Mouse (Mus musculus) neural tube, embryonic 12.5 days (tissue): ENCODE measurements around the gene Stum. TPM values are rescaled to one million over a fixed set of nuclear protein-coding genes. Genes with fewer than 3 reads are reported as not detected.
"Not testable (repeated sequence)": the region's sequence is repeated elsewhere in the genome, so short reads cannot be mapped to it uniquely, and the experiment has no call there.

ENCODE experiments used
- ATAC-seq: fragments of 200-750 bp; cut with Nextera tagmentation; 2 replicates; pipeline ENCODE4 v1.8.0; 2017; ENCODE audit warnings: low read depth, mild to moderate bottlenecking, moderate TSS enrichment, moderate library complexity; ENCODE audit not compliant: low FRiP score
- H3K27ac ChIP-seq: fragments of 300-500 bp; sonication (generic); 2 replicates; pipeline ENCODE4 v1.5.1; 2016
- H3K27me3 ChIP-seq: fragments of 300-500 bp; sonication (generic); replicated peaks from 2 replicates; pipeline ENCODE4 v1.6.1; 2016; ENCODE audit warnings: mild to moderate bottlenecking
- H3K36me3 ChIP-seq: fragments of 300-500 bp; sonication (generic); 2 replicates; pipeline ENCODE4 v1.6.1; 2016; ENCODE audit warnings: mild to moderate bottlenecking
- H3K4me1 ChIP-seq: fragments of 300-500 bp; sonication (generic); 2 replicates; pipeline ENCODE4 v1.6.1; 2016
- H3K4me2 ChIP-seq: fragments of 300-500 bp; sonication (generic); replicated peaks from 2 replicates; pipeline ENCODE4 v1.6.1; 2016; ENCODE audit warnings: mild to moderate bottlenecking
- H3K4me3 ChIP-seq: fragments of 300-500 bp; sonication (generic); 2 replicates; pipeline ENCODE4 v1.5.1; 2016
- H3K9ac ChIP-seq: fragments of 300-500 bp; sonication (generic); 2 replicates; pipeline ENCODE4 v1.6.1; 2016; ENCODE audit warnings: mild to moderate bottlenecking
- H3K9me3 ChIP-seq: fragments of 300-500 bp; sonication (generic); 2 replicates; pipeline ENCODE4 v1.6.1; 2016; ENCODE audit warnings: mild to moderate bottlenecking
- WGBS: fragments of 180-500 bp; shearing (Covaris S2); methylation state at CpG from one replicate; pipeline ENCODE4 v1.1.7; 2016; 5-methylcytosine and 5-hydroxymethylcytosine counted together
- polyA plus RNA-seq: library from polyadenylated mRNA; unstranded; fragments of >200 nt; fragmentation: Nextera tagmentation; extraction: Ambion mirVana; gene quantifications from 2 replicates; pipeline ENCODE4 v1.2.1, GENCODE M21; 2016

The Stum gene
- polyA plus RNA-seq, 1 experiment from 2014 or later, result 2.6 TPM

DNA sequence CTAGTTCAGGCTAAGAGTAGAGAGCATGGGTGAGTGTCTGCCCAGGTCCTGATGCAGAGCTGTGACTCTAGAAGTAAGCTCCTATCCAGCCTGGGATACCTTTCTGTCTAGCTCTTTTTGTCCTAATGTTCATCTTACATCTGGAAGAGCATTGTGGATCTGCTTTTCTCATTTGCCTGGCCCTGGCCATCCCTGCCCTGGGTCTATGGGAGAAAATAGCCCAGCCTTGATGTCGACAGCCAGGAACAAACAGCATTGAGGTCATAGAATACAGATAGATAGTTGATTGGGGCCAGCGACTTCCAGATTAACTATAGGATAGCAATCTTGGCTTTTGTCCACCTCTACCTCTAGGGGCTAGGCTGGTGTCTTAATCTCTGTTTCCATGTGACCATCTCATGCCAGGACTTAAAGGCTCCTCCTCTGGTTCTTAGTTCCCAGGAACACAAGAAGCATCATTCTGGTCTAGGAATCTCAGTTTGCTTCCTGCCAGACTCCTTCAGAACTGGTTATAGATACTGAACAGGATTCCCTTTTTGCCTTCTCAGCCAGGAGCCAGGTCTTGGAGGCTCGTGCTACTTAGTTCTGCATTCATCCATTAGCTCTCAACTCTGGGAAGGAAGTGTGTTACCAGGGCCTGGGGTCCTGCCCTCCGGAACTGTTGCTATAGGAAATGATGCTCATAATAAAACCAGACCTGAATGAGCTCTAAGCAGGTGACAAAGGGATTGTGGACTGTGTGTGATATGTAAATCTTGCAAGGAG lies 82.4 kb downstream of the Stum start:
- ATAC-seq, result no peak
- Histone ChIP-seq H3K4me2 (no peak overlapping the region), H3K4me1 (no peaks in the 10 kb centered on the region), H3K27me3 (no peaks in the 10 kb centered on the region), H3K4me3 (no peak overlapping the region), H3K9ac (no peak overlapping the region), H3K9me3 (no peaks in the 10 kb centered on the region), H3K27ac (no peak overlapping the region), H3K36me3 (no peaks in the 10 kb centered on the region)
- WGBS, result 74% methylated on average over 4 of the region's 4 CpGs

- H3K27me3 ChIP-seq, result no peaks in the 10 kb centered on the region
- no peak overlapping the region for H3K9ac ChIP-seq
- no peak overlapping the region for H3K4me2 ChIP-seq
- no peaks in the 10 kb centered on the region for H3K9me3 ChIP-seq
- H3K27ac ChIP-seq, result no peak overlapping the region
- ATAC-seq, result no peak
- no peak overlapping the region for H3K4me3 ChIP-seq
- H3K4me1 ChIP-seq, result no peaks in the 10 kb centered on the region
- WGBS, result 76% methylated on average over 3 of the region's 3 CpGs
- H3K36me3 ChIP-seq, result no peaks in the 10 kb centered on the region
Measured at GRCm38 (mm10) chr1:180398446-180398845, 84.9 kb downstream of the Stum start.

DNA sequence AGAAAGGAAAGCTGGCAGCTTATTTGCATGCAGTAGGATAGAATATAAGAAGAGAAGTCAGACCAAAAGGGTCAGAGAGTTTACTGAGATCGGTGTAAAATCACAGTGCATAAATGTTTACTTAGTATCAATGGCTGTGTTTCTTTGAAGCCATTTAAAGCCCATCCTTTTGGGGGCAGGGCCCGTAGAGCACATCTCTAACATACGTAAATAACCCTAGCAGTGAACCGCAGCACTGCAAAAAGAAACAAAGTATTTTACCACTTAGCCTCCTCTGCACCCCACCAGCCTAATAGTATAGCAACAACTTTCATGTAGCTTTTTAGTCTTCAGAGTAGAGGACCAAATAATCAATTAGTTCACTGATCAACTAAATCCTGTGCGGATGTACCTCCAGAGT lies 85.6 kb downstream of the Stum start:
- Histone ChIP-seq H3K4me3 (no peak overlapping the region), H3K9me3 (no peaks in the 10 kb centered on the region), H3K4me1 (no peaks in the 10 kb centered on the region), H3K27ac (no peak overlapping the region), H3K36me3 (no peaks in the 10 kb centered on the region), H3K27me3 (no peaks in the 10 kb centered on the region), H3K4me2 (no peak overlapping the region), H3K9ac (no peak overlapping the region)
- ATAC-seq, result no peak
- WGBS, result 68% methylated on average over 5 of the region's 5 CpGs

- Histone ChIP-seq H3K4me1 (no peaks in the 10 kb centered on the region), H3K36me3 (no peaks in the 10 kb centered on the region), H3K4me2 (no peak overlapping the region), H3K27ac (no peak overlapping the region), H3K27me3 (no peaks in the 10 kb centered on the region), H3K9ac (no peak overlapping the region), H3K4me3 (no peak overlapping the region), H3K9me3 (no peaks in the 10 kb centered on the region)
- 91% methylated on average over 12 of the region's 12 CpGs for WGBS
- ATAC-seq, result no peak
Measured at GRCm38 (mm10) chr1:180393873-180394272, 89.4 kb downstream of the Stum start.

- no peak overlapping the region for H3K4me3 ChIP-seq
- no peak overlapping the region for H3K4me2 ChIP-seq
- no peaks in the 10 kb centered on the region for H3K36me3 ChIP-seq
- no peaks in the 10 kb centered on the region for H3K9me3 ChIP-seq
- H3K27ac ChIP-seq, result no peak overlapping the region
- WGBS, result 82% methylated on average over 9 of the region's 9 CpGs
- H3K9ac ChIP-seq, result no peak overlapping the region
- H3K27me3 ChIP-seq, result no peaks in the 10 kb centered on the region
- no peak for ATAC-seq
- no peaks in the 10 kb centered on the region for H3K4me1 ChIP-seq
Measured at GRCm38 (mm10) chr1:180393017-180393797, 90.1 kb downstream of the Stum start.

DNA sequence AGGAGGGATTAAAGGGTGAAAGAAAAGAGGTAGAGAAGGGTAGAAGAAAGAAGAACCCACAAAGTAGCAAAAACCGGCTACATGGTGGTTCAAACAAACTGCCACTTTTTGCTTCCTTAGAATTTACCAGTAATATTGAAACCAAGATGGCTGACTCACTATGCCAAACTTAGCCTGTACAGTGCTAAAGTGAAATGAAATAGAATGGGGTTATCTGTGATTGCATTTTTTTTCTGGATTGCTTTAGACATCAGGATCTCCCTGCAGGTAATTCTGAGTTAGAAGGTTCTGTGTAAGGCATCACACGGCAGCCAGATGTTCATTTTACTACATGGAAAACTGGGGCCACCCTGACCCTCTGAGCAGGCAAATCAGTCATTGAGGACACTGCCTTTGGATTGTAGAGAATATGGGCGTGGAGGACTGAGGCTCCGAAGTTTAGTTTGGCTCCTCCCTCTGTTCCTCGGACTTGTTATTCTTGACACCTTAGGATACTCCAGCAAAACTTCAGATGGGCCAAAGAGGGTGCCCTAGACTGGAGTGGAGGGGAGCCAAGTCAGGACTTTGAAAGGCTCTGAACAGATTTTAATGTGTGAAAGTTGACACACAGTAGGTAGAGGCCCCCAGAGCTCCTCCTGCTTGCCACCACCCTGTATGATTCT lies 91.0 kb downstream of the Stum start:
- H3K4me3 ChIP-seq, result no peak overlapping the region
- ATAC-seq, result no peak
- no peaks in the 10 kb centered on the region for H3K27me3 ChIP-seq
- no peaks in the 10 kb centered on the region for H3K4me1 ChIP-seq
- no peaks in the 10 kb centered on the region for H3K36me3 ChIP-seq
- WGBS, result 86% methylated on average over 5 of the region's 5 CpGs
- no peaks in the 10 kb centered on the region for H3K9me3 ChIP-seq
- H3K4me2 ChIP-seq, result no peak overlapping the region
- no peak overlapping the region for H3K27ac ChIP-seq
- H3K9ac ChIP-seq, result no peak overlapping the region

GRCm38 (mm10) chr1:180391575-180391945 lies 91.7 kb downstream of the Stum start:
- Histone ChIP-seq H3K27ac (no peak overlapping the region), H3K9ac (no peak overlapping the region), H3K27me3 (no peaks in the 10 kb centered on the region), H3K4me2 (no peak overlapping the region), H3K9me3 (no peaks in the 10 kb centered on the region), H3K4me1 (peaks cover 6% of the 10 kb centered on the region; the same call in 1 of the 2 replicates), H3K4me3 (no peak overlapping the region), H3K36me3 (no peaks in the 10 kb centered on the region)
- ATAC-seq, result no peak
- WGBS, result 83% methylated on average over 4 of the region's 4 CpGs

GRCm38 (mm10) chr1:180390746-180391574 lies 92.3 kb downstream of the Stum start:
- Histone ChIP-seq H3K4me1 (peaks cover 8% of the 10 kb centered on the region; the same call in 1 of the 2 replicates), H3K4me3 (no peak overlapping the region), H3K9ac (no peak overlapping the region), H3K4me2 (no peak overlapping the region), H3K27ac (no peak overlapping the region), H3K9me3 (no peaks in the 10 kb centered on the region), H3K27me3 (no peaks in the 10 kb centered on the region), H3K36me3 (no peaks in the 10 kb centered on the region)
- ATAC-seq, result no peak
- WGBS, result 78% methylated on average over 10 of the region's 10 CpGs

- Histone ChIP-seq H3K4me1 (peaks cover 8% of the 10 kb centered on the region; the same call in 1 of the 2 replicates), H3K36me3 (no peaks in the 10 kb centered on the region), H3K9me3 (no peaks in the 10 kb centered on the region), H3K9ac (no peak overlapping the region), H3K27me3 (no peaks in the 10 kb centered on the region), H3K4me3 (no peak overlapping the region), H3K4me2 (no peak overlapping the region), H3K27ac (no peak overlapping the region)
- WGBS, result 75% methylated on average over 3 of the region's 3 CpGs
- no peak for ATAC-seq
Measured at GRCm38 (mm10) chr1:180390321-180390731, 93.0 kb downstream of the Stum start.

GRCm38 (mm10) chr1:180389213-180389760 lies 94.0 kb downstream of the Stum start:
- H3K9ac ChIP-seq, H3K27ac ChIP-seq, H3K4me1 ChIP-seq, ATAC-seq, H3K4me3 ChIP-seq, H3K27me3 ChIP-seq, H3K9me3 ChIP-seq, H3K36me3 ChIP-seq, H3K4me2 ChIP-seq: not testable (repeated sequence)
- 85% methylated on average over 11 of the region's 11 CpGs for WGBS

- H3K36me3 ChIP-seq, result no peaks in the 10 kb centered on the region
- H3K9me3 ChIP-seq, result no peaks in the 10 kb centered on the region
- no peak for ATAC-seq
- no peaks in the 10 kb centered on the region for H3K27me3 ChIP-seq
- H3K27ac ChIP-seq, result no peak overlapping the region
- H3K4me2 ChIP-seq, result no peak overlapping the region
- H3K4me3 ChIP-seq, result no peak overlapping the region
- no peak overlapping the region for H3K9ac ChIP-seq
- peaks cover 8% of the 10 kb centered on the region; the same call in 1 of the 2 replicates for H3K4me1 ChIP-seq
- 62% methylated on average over 1 of the region's 1 CpGs for WGBS
Measured at GRCm38 (mm10) chr1:180388481-180388880, 94.8 kb downstream of the Stum start.
